Mouse (Mus musculus) bone marrow macrophage, adult 2 months (primary cell): ENCODE results near the gene Fgf8. TPM values are rescaled to one million over a fixed set of nuclear protein-coding genes. Genes with fewer than 3 reads are reported as not detected.

Experiments used
- H3K27ac ChIP-seq: 2 replicates; pipeline ENCODE4 v1.5.1; 2012; ENCODE audit warnings: low read depth, low read length; ENCODE audit not compliant: insufficient read depth
- H3K4me1 ChIP-seq: 2 replicates; pipeline ENCODE4 v1.6.1; 2012; ENCODE audit warnings: low read length; ENCODE audit not compliant: control insufficient read depth, insufficient read depth
- H3K4me3 ChIP-seq: 2 replicates; pipeline ENCODE4 v1.5.1; 2012; ENCODE audit warnings: mild to moderate bottlenecking, low read length, moderate library complexity; ENCODE audit not compliant: insufficient read depth
- CTCF ChIP-seq: IDR thresholded peaks from 2 replicates; pipeline ENCODE4 v1.5.1; 2012; ENCODE audit warnings: low read depth, mild to moderate bottlenecking, low read length, moderate library complexity
- POLR2A ChIP-seq: IDR thresholded peaks from 2 replicates; pipeline ENCODE4 v1.6.1; 2012; ENCODE audit warnings: mild to moderate bottlenecking, low read depth, low read length, borderline replicate concordance
- polyA plus RNA-seq: library from polyadenylated mRNA; stranded (reverse); fragments of >200 nt; gene quantifications from 2 replicates; pipeline ENCODE4 v1.2.4, GENCODE M21; 2012; ENCODE audit not compliant: missing spikeins, insufficient read depth, insufficient read length

The Fgf8 gene
- polyA plus RNA-seq, 1 experiment = not detected

- Histone ChIP-seq H3K4me1 (no peaks in the 10 kb centered on the region), H3K4me3 (no peak overlapping the region), H3K27ac (no peak overlapping the region)
- TF ChIP-seq CTCF (no peak), POLR2A (no peak)
These were observed 50.5 kb downstream of the Fgf8 start for GRCm38 (mm10) chr19:45692211-45692610.

GRCm38 (mm10) chr19:45691001-45691535 lies 51.6 kb downstream of the Fgf8 start:
- Histone ChIP-seq H3K4me3 (no peak overlapping the region), H3K27ac (no peak overlapping the region), H3K4me1 (no peaks in the 10 kb centered on the region)
- TF ChIP-seq POLR2A = no peak
- TF ChIP-seq CTCF = no peak

GRCm38 (mm10) chr19:45687001-45687400 lies 55.7 kb downstream of the Fgf8 start:
- no peak for TF ChIP-seq CTCF
- Histone ChIP-seq H3K4me1 (no peaks in the 10 kb centered on the region), H3K4me3 (no peak overlapping the region), H3K27ac (no peak overlapping the region)

Other genes with a start within 250 kb of the Fgf8 start
- gene Poll, start 182.4 kb downstream of the Fgf8 start, polyA plus RNA-seq = 9.3 and 10.1 TPM in 2 replicates
- gene Gm17018, start 182.3 kb downstream of the Fgf8 start, polyA plus RNA-seq = 35.3 and 36.0 TPM in 2 replicates
- 50.3 and 55.6 TPM in 2 replicates for gene Fbxw4, start 82.6 kb downstream of the Fgf8 start, polyA plus RNA-seq
- gene Npm3, start 6.7 kb upstream of the Fgf8 start, polyA plus RNA-seq = 24.7 and 34.9 TPM in 2 replicates
- gene Mgea5, start 40.9 kb upstream of the Fgf8 start, polyA plus RNA-seq = 84.9 and 93.8 TPM in 2 replicates
- not detected in 2 replicates for gene Kcnip2, start 73.1 kb upstream of the Fgf8 start, polyA plus RNA-seq